Mouse (Mus musculus): ENCODE data around the gene Rnf213.

DNA sequence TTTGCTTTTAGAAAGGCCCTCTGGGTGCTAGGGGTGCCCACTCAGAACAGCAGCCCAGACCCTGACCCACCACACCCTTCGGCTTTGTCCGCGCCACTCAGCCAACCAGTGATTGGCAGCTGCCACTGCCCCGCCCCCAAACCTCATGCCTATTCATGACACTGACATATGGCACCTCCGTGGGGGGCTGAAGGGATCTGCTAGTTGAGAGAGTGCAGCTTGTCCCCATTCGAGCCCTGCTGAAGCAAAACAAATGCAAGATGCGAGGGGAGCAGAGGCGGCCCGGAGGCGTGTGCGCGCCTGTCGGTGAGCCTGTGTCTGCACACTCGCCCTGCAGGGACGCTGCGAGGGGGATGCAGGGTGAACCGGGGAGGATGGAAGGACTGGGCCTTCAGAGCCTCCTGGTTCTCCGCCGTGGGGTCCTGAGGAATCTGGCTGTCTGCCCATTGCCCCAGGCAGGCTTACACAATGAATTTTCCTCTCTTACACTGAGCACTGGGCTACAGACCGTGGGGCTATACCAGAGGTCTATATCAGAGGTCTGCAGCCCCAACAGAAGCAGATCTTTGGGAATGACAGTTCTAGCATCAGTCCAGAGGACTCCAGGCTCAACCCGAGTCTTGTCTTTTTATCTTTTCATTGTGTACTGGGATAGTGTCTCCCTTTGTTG, 122.2 kb downstream of the Rnf213 start:
- no peak for TF ChIP-seq CTCF (IDR thresholded peaks at IDR 0.05; ENCODE audit: control insufficient read depth, insufficient read depth, low read length)
- no peak for TF ChIP-seq POLR2A (IDR thresholded peaks at IDR 0.05; ENCODE audit: borderline replicate concordance, control insufficient read depth, low read depth, low read length)

All from bone marrow, adult 2 months (tissue).